Mouse (Mus musculus) gastrocnemius, postnatal 14 days (tissue): ENCODE measurements around the gene Tubb5. TPM values are rescaled to one million over a fixed set of nuclear protein-coding genes. Genes with fewer than 3 reads are reported as not detected.

Source experiments
- DNase-seq: peaks from one replicate; pipeline ENCODE4 v3.0.0; 2021; ENCODE audit warnings: mixed read lengths
- intact Hi-C: fragments of 180-260 bp; cut with DNase I; formaldehyde crosslinking; loops from one replicate; pipeline ENCODE4 v1.15.1; 2025; ENCODE audit warnings: low total_unique reads
- microRNA-seq, 2 experiments: library from miRNA; unstranded; fragments of <30 nt; microRNA quantifications; one replicate each; pipeline ENCODE4 v1.2.0; 2021
- total RNA-seq, 2 experiments: library from RNA; stranded (reverse); gene quantifications; 2 replicates each; pipeline ENCODE4 v1.2.3; 2021

Gene Tubb5
- total RNA-seq, 2 experiments from 2014 or later: 95.6 to 123 TPM

DNA sequence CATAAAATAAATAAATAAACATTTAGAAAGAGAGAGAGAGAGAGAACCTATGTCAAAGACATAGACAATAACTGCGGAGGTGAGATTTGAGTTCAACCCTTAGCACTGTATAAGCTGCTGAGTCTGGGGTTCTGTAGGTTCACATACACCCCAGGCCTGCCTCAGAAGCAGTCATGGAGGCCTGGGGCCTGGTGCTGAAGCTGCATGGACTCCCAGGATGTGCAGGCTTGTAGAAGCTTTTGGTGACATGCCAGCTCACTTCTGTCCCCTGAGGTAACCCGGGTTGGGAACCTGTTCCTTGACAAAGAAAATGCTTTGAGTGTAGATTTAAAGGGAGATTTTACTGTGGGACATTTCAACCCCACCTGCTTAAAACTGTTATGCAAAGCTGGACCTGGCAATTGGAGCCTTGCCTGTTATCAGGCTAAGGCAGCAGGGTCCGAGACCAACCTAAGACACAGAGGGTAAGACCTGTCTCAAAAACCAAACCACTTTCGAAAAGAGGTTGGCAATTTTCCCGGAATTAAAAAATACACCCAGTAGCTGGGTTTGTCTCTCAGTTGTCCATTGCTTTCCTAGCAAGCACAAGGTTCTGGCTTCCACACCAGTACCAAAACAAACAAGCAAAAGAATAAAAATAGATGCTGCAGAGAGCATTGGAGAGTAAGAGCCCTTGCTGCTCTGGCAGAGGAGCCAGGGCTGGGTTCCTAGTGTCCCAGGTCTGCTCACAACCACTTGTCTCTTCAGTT, 27.0 kb downstream of the Tubb5 start:
- intact Hi-C loops: no loop called here
- DNase-seq: no peak

DNA sequence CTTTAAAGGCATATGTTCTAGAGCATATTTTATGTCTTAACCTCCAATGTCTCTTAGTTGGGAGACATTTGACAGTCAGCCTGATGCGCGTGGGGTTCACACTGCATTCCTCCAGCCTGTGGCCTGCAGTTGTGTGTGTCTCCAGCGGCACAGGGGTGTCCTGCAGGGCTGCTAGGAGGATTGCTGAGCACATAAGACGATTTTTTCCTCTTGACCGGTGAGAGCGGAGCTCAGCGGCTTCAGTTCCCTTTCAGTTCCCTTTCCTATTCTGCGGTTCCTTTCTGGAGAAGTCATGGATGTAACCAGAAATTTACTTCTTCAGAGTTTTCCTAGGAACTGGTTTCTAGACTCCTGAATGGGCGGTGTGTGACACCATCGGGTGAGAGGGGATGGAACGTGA, 28.7 kb downstream of the Tubb5 start:
- intact Hi-C loops: no loop called here
- DNase-seq: no peak

GRCm38 (mm10) chr17:35808073-35808472, 30.0 kb downstream of the Tubb5 start:
- intact Hi-C loops: no loop called here
- DNase-seq: peak; percentile 58

DNA sequence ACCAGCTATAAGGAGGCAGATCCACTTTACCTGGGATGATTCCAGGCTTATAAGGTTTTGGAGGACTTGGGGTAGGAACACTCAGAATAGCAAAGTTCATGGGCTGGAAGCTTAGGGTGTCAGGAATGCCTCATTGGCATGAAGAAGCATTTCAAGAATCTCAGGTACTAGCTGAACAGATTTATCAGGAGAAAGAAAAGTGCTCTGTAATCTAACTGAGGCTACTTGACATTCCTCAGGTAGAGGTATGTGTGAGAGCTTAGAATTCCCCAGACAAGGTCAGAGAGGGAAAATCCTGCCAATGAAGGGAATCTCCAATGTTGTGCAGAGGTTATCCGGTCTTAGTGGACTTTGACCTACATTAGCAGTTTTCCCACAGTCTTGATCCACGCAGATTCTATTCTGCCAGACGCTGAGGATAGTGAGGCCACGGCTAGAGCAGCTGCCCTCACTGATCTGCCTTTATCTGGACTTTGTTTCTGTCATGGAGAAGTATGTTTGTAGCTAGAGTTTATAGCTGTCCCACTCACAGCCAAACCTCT, 34.2 kb downstream of the Tubb5 start:
- DNase-seq: no peak
- intact Hi-C loops: no loop called here

DNA sequence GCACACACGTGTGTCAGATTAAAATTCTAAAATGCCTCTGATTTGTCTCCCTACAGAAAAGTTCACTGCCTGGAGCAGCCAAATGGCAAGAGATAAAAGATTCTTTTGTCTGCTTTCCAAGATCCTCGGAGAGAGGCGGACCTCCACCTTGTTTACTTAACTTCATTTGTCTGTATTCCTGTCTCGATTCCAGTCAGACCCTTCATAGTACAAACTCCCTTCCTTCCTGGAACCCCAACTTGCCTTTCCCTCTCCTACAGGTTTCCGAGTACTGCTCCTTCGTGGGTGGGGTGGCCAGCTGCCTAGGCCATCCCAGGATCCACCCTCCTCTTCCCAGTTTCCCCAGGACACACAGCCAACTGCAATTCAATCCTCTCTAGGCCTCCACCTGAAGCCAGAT, 35.1 kb downstream of the Tubb5 start:
- DNase-seq: no peak
- intact Hi-C loops: no loop called here

DNA sequence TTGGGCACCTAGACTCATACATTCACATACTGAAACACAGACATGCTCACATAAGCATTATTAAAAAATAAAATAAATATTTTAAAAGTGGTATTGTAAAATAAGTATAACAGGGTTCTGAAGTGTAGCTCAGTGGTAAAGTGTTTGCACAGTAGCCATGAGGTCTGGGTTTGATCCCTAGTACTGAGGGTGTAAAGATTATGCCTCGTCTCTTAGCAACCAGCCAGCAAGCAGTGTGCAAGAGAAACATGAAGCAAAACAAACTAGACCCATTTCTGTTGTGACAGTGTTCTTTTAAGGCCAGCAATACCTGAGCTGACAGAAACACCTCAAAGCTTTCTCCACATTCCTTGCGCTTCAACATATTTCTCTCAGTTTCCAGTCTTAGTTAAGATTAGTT, 37.2 kb downstream of the Tubb5 start:
- no peak for DNase-seq
- intact Hi-C loops: no loop called here

DNA sequence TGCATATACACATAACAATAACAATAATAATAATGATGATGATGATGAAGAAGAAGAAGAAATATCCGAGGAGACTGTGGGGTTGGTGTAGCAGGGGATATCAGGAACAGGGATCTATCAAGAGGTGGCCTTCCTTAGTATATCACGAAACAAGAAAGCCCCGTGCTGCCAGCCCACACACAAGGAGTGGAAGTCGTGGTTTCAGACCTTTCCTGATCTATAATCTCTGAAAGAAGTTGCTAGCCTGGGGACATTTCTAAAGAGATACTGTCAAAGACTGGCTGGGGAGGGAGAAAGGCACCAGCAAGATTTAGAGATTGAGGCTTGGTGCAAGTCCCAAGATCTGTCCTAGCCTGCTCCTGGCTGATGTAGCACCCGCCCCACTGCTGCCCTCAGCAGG, 41.3 kb downstream of the Tubb5 start:
- no peak for DNase-seq
- intact Hi-C loops: no loop called here

DNA sequence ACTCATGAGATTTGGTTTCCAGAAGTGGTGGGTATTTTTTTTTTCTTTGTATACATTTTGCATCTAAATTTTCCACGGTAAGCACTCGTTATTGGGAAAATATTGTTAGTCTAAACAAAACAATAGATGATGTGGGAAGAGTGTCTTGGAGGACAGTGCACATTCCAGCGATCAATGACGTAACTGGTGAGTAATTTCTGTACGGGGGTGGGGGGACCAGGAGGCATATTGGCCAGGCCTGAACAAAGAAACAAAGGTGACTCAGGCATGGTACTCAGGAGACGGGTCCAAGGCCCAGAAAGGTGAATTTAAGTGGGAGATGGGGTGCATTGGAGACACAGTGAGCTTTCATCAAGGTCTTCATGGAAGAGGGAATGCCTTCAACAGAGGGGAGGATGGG, 42.5 kb downstream of the Tubb5 start:
- DNase-seq: no peak
- intact Hi-C loops: no loop called here

GRCm38 (mm10) chr17:35795099-35795498, 43.0 kb downstream of the Tubb5 start:
- no peak for DNase-seq
- intact Hi-C loops: no loop called here

- no peak for DNase-seq
- intact Hi-C loops: no loop called here
These were observed 45.3 kb downstream of the Tubb5 start for GRCm38 (mm10) chr17:35792837-35793236.

GRCm38 (mm10) chr17:35790933-35791332, 47.2 kb downstream of the Tubb5 start:
- intact Hi-C loops: no loop called here
- no peak for DNase-seq

GRCm38 (mm10) chr17:35788025-35788424, 50.1 kb downstream of the Tubb5 start:
- intact Hi-C loops: no loop called here
- DNase-seq: no peak

DNA sequence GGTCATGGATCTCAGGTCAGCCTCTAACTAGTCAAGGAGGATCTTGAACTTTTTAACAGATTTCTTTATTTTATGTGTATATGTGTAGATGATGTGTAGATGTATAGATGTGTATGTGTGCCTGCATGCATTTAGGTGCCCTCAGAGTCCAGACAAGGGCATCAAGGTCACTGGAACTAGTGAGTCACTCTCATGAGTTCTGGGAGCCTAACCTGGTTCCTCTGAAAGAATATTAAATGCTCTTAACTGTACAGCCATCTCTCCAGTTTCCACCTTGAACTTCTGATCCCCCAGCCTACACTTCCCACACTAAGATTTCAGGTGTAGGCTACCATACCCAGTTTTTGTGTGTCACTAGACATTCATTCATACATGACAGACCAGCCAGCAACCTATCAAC, 50.6 kb downstream of the Tubb5 start:
- intact Hi-C loops: no loop called here

GRCm38 (mm10) chr17:35785140-35785539, 53.0 kb downstream of the Tubb5 start:
- intact Hi-C loops: no loop called here
- no peak for DNase-seq

More for the DNA sequence above, 50.6 kb downstream of the Tubb5 start:
- no peak for DNase-seq

DNA sequence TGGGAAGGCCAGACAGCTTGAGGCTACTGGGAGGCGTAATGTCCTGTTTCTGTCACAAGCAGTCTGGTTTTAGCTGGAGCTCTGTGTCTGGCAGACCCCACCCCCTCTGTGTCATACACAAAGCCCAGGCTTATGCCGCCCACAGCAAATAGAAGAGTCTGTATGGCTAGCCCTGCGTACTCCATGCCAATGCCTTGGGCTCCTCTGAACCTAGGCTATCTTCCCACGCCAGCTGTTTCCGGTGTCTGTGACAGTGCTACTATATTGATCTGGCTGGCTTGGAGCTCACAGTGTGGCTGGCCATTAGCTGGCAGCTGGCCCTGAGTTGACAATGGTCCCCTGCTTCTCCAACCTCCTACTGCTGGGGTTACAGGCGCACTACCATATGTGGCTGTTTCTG, 54.2 kb downstream of the Tubb5 start:
- no peak for DNase-seq
- intact Hi-C loops: no loop called here

Small RNAs within 50 kb of the gene (microRNA-seq; reads per million reads assigned to microRNA genes)
- 0.64 to 1.0 reads per million in 2 experiments for gene Gm28033

Other genes starting within 250 kb of the Tubb5 start
- gene Sfta2, start 236.8 kb downstream of the Tubb5 start, total RNA-seq: not detected
- gene Gm9573, start 211.7 kb downstream of the Tubb5 start, total RNA-seq: not detected
- gene Mucl3, start 194.6 kb downstream of the Tubb5 start, total RNA-seq: not detected
- gene Vars2, start 170.7 kb downstream of the Tubb5 start, total RNA-seq: 10 to 100 TPM; 15.7 to 16.6 TPM
- 10 to 100 TPM; 16.1 to 19.4 TPM for gene Gtf2h4, start 164.6 kb downstream of the Tubb5 start, total RNA-seq
- gene Ddr1, start 133.7 kb downstream of the Tubb5 start, total RNA-seq: 10 to 100 TPM; 20.3 to 23.4 TPM
- gene Ier3, start 16.6 kb downstream of the Tubb5 start, total RNA-seq: 1 to 10 TPM; 4.6 to 5.4 TPM
- 10 to 100 TPM; 39.2 to 40.3 TPM for gene Flot1, start 15.1 kb downstream of the Tubb5 start, total RNA-seq
- 1 to 10 TPM; 5.4 to 6.9 TPM for gene Mdc1, start 3.2 kb upstream of the Tubb5 start, total RNA-seq
- gene Nrm, start 23.0 kb upstream of the Tubb5 start, total RNA-seq: 1 to 10 TPM; 4.8 TPM
- 10 to 100 TPM; 13.4 to 13.7 TPM for gene Ppp1r18, start 27.3 kb upstream of the Tubb5 start, total RNA-seq
- gene Dhx16, start 41.5 kb upstream of the Tubb5 start, total RNA-seq: 10 to 100 TPM; 10.5 to 11.9 TPM
- 10 to 100 TPM; 55.3 to 65.1 TPM for gene 2310061I04Rik, start 59.1 kb upstream of the Tubb5 start, total RNA-seq
- 1 to 10 TPM; 3.5 to 4.3 TPM for gene Atat1, start 71.8 kb upstream of the Tubb5 start, total RNA-seq
- 10 to 100 TPM; 51.6 to 51.9 TPM for gene Mrps18b, start 78.1 kb upstream of the Tubb5 start, total RNA-seq
- 10 to 100 TPM; 26.0 to 28.3 TPM for gene Ppp1r10, start 78.1 kb upstream of the Tubb5 start, total RNA-seq
- gene Abcf1, start 131.5 kb upstream of the Tubb5 start, total RNA-seq: 10 to 100 TPM; 64.1 to 66.7 TPM
- gene Gnl1, start 141.5 kb upstream of the Tubb5 start, total RNA-seq: 10 to 100 TPM; 16.3 to 19.0 TPM
- 1 to 10 TPM; 4.2 to 5.0 TPM for gene Prr3, start 141.9 kb upstream of the Tubb5 start, total RNA-seq
- gene H2-T24, start 182.3 kb upstream of the Tubb5 start, total RNA-seq: under 1 TPM; 0.62 to 0.93 TPM
- gene H2-T23, start 194.5 kb upstream of the Tubb5 start, total RNA-seq: 1 to 10 TPM; 6.4 to 7.7 TPM
- gene H2-T22, start 204.4 kb upstream of the Tubb5 start, total RNA-seq: 1 to 10 TPM; 5.7 to 6.3 TPM
- gene Gm6034, start 204.7 kb upstream of the Tubb5 start, total RNA-seq: not detected
- 1 to 10 TPM in 1 of 2 experiments, under 1 TPM in 1; 0.92 to 1.0 TPM for gene Gm11127, start 220.1 kb upstream of the Tubb5 start, total RNA-seq